Mouse (Mus musculus): ENCODE data around the gene Naa25.
A peak's percentile ranks its signal among the peaks of the same experiment; 100 is the strongest.

- no peak for TF ChIP-seq CTCF (conservative IDR thresholded peaks at IDR 0.05; ENCODE audit: insufficient read depth, insufficient read length, low read depth, low read length)
- peak; percentile 18 for TF ChIP-seq POLR2A (IDR thresholded peaks at IDR 0.05; ENCODE audit: low read depth, low read length)
These were observed 65.2 kb downstream of the Naa25 start for GRCm38 (mm10) chr5:121462967-121463366.

All from kidney, adult 2 months (tissue).